Mouse (Mus musculus) embryonic facial prominence, embryonic 10.5 days (tissue): Measurements from ENCODE around the gene M1ap. TPM values are rescaled to one million over a fixed set of nuclear protein-coding genes. Genes with fewer than 3 reads are reported as not detected.

Experiments used
- DNase-seq: peaks from one replicate; pipeline ENCODE4 v3.0.0-alpha.2; 2017; ENCODE audit warnings: low spot score
- H3K27ac ChIP-seq: fragments of 300-500 bp; sonication (generic); replicated peaks from 2 replicates; pipeline ENCODE4 v1.5.1; 2016; ENCODE audit warnings: mild to moderate bottlenecking
- H3K27me3 ChIP-seq: fragments of 300-500 bp; sonication (generic); replicated peaks from 2 replicates; pipeline ENCODE4 v1.6.1; 2016; ENCODE audit warnings: low read depth, mild to moderate bottlenecking; ENCODE audit not compliant: poor library complexity, severe bottlenecking
- H3K36me3 ChIP-seq: fragments of 300-500 bp; sonication (generic); replicated peaks from 2 replicates; pipeline ENCODE4 v1.6.1; 2016; ENCODE audit warnings: mild to moderate bottlenecking, moderate library complexity
- H3K4me1 ChIP-seq: fragments of 300-500 bp; sonication (generic); 2 replicates; pipeline ENCODE4 v1.6.1; 2016
- H3K4me3 ChIP-seq: fragments of 300-500 bp; sonication (generic); 2 replicates; pipeline ENCODE4 v1.5.1; 2016; ENCODE audit warnings: mild to moderate bottlenecking, moderate library complexity
- H3K9me3 ChIP-seq: fragments of 300-500 bp; sonication (generic); 2 replicates; pipeline ENCODE4 v1.6.1; 2016; ENCODE audit warnings: mild to moderate bottlenecking
- WGBS: fragments of 180-500 bp; shearing (Covaris S2); methylation state at CpG from one replicate; pipeline ENCODE4 v1.1.7; 2016; 5-methylcytosine and 5-hydroxymethylcytosine counted together
- polyA plus RNA-seq: library from polyadenylated mRNA; unstranded; fragments of >200 nt; fragmentation: Nextera tagmentation; extraction: Ambion mirVana; gene quantifications from 2 replicates; pipeline ENCODE4 v1.2.1, GENCODE M21; 2016

M1ap gene
- polyA plus RNA-seq, 1 experiment from 2014 or later, result 0.56 TPM

GRCm38 (mm10) chr6:83003082-83003481 is 56.4 kb downstream of the M1ap start:
- Histone ChIP-seq H3K27ac (no peak overlapping the region), H3K4me3 (no peak overlapping the region), H3K9me3 (no peaks in the 10 kb centered on the region), H3K27me3 (peaks cover 16% of the 10 kb centered on the region; the same call in 1 of the 2 replicates), H3K4me1 (peaks cover 13% of the 10 kb centered on the region), H3K36me3 (no peaks in the 10 kb centered on the region)
- no peak for DNase-seq
- WGBS, result 91% methylated on average over 1 of the region's 1 CpGs

- no peak for DNase-seq
- Histone ChIP-seq H3K27me3 (peaks cover 15% of the 10 kb centered on the region; the same call in 1 of the 2 replicates), H3K36me3 (no peaks in the 10 kb centered on the region), H3K4me3 (no peak overlapping the region), H3K27ac (no peak overlapping the region), H3K4me1 (peaks cover 12% of the 10 kb centered on the region), H3K9me3 (no peaks in the 10 kb centered on the region)
- whole genome bisulfite sequencing, result 93% methylated on average over 5 of the region's 5 CpGs
Observed at GRCm38 (mm10) chr6:83003850-83004249, 57.1 kb downstream of the M1ap start.

- Histone ChIP-seq H3K4me1 (peaks cover 12% of the 10 kb centered on the region), H3K9me3 (no peaks in the 10 kb centered on the region), H3K27ac (no peak overlapping the region), H3K27me3 (peaks cover 11% of the 10 kb centered on the region; the same call in 1 of the 2 replicates), H3K36me3 (no peaks in the 10 kb centered on the region), H3K4me3 (no peak overlapping the region)
- 71% methylated on average over 2 of the region's 2 CpGs for WGBS
- DNase-seq, result no peak
Observed at GRCm38 (mm10) chr6:83004309-83004708, 57.6 kb downstream of the M1ap start.

GRCm38 (mm10) chr6:83004872-83005271 is 58.2 kb downstream of the M1ap start:
- Histone ChIP-seq H3K4me1 (peaks cover 14% of the 10 kb centered on the region), H3K27ac (peak overlapping the region; percentile 59; the same call in 1 of the 2 replicates), H3K9me3 (no peaks in the 10 kb centered on the region), H3K4me3 (no peak overlapping the region), H3K36me3 (no peaks in the 10 kb centered on the region), H3K27me3 (peaks cover 5% of the 10 kb centered on the region; the same call in 1 of the 2 replicates)
- WGBS, result 60% methylated on average over 7 of the region's 7 CpGs
- peak; percentile 21 for DNase-seq

GRCm38 (mm10) chr6:83005444-83006011 is 58.8 kb downstream of the M1ap start:
- no peak for DNase-seq
- Histone ChIP-seq H3K27ac (peak overlapping the region; percentile 59), H3K27me3 (no peaks in the 10 kb centered on the region), H3K4me1 (peaks cover 20% of the 10 kb centered on the region), H3K4me3 (no peak overlapping the region), H3K9me3 (no peaks in the 10 kb centered on the region), H3K36me3 (no peaks in the 10 kb centered on the region)
- WGBS, result 83% methylated on average over 10 of the region's 10 CpGs

- Histone ChIP-seq H3K4me1 (peaks cover 21% of the 10 kb centered on the region), H3K9me3 (no peaks in the 10 kb centered on the region), H3K27ac (no peak overlapping the region), H3K36me3 (no peaks in the 10 kb centered on the region), H3K27me3 (no peaks in the 10 kb centered on the region), H3K4me3 (no peak overlapping the region)
- no peak for DNase-seq
- 90% methylated on average over 6 of the region's 6 CpGs for WGBS
Observed at GRCm38 (mm10) chr6:83006114-83006513, 59.4 kb downstream of the M1ap start.

- Histone ChIP-seq H3K27ac (no peak overlapping the region), H3K4me3 (no peak overlapping the region), H3K9me3 (no peaks in the 10 kb centered on the region), H3K4me1 (peaks cover 29% of the 10 kb centered on the region), H3K36me3 (no peaks in the 10 kb centered on the region), H3K27me3 (no peaks in the 10 kb centered on the region)
- no peak for DNase-seq
- 65% methylated on average over 3 of the region's 3 CpGs for WGBS
Observed at GRCm38 (mm10) chr6:83008659-83009058, 62.0 kb downstream of the M1ap start.

- DNase-seq, result no peak
- 68% methylated on average over 7 of the region's 7 CpGs for WGBS
- H3K36me3 ChIP-seq, result no peaks in the 10 kb centered on the region
- no peaks in the 10 kb centered on the region for H3K9me3 ChIP-seq
- no peak overlapping the region for H3K4me3 ChIP-seq
- H3K4me1 ChIP-seq, result peaks cover 22% of the 10 kb centered on the region
- H3K27ac ChIP-seq, result no peak overlapping the region
- no peaks in the 10 kb centered on the region for H3K27me3 ChIP-seq
Observed at GRCm38 (mm10) chr6:83010010-83010409, 63.3 kb downstream of the M1ap start.

- Histone ChIP-seq H3K4me3 (no peak overlapping the region), H3K27ac (no peak overlapping the region), H3K9me3 (no peaks in the 10 kb centered on the region), H3K4me1 (peaks cover 17% of the 10 kb centered on the region; the same call in 1 of the 2 replicates), H3K36me3 (no peaks in the 10 kb centered on the region), H3K27me3 (no peaks in the 10 kb centered on the region)
- no peak for DNase-seq
- 85% methylated on average over 7 of the region's 7 CpGs for WGBS
Observed at GRCm38 (mm10) chr6:83011255-83011654, 64.6 kb downstream of the M1ap start.

- Histone ChIP-seq H3K27ac (no peak overlapping the region), H3K4me1 (peaks cover 17% of the 10 kb centered on the region; the same call in 1 of the 2 replicates), H3K36me3 (no peaks in the 10 kb centered on the region), H3K4me3 (no peak overlapping the region), H3K27me3 (no peaks in the 10 kb centered on the region), H3K9me3 (no peaks in the 10 kb centered on the region)
- 82% methylated on average over 6 of the region's 6 CpGs for WGBS
- no peak for DNase-seq
Observed at GRCm38 (mm10) chr6:83011756-83012155, 65.1 kb downstream of the M1ap start.

- H3K27ac ChIP-seq, result no peak overlapping the region
- 85% methylated on average over 5 of the region's 5 CpGs for WGBS
- DNase-seq, result no peak
- H3K27me3 ChIP-seq, result no peaks in the 10 kb centered on the region
- H3K4me3 ChIP-seq, result no peak overlapping the region
- peaks cover 17% of the 10 kb centered on the region; the same call in 1 of the 2 replicates for H3K4me1 ChIP-seq
- no peaks in the 10 kb centered on the region for H3K36me3 ChIP-seq
- H3K9me3 ChIP-seq, result 0 out of 2 replicates have a peak, but pooled peaks cover 1% of the 10 kb centered on the region
Observed at GRCm38 (mm10) chr6:83013444-83013843, 66.7 kb downstream of the M1ap start.

GRCm38 (mm10) chr6:83014482-83015466 is 68.1 kb downstream of the M1ap start:
- H3K9me3 ChIP-seq, result 0 out of 2 replicates have a peak, but pooled peaks cover 2% of the 10 kb centered on the region
- no peak for DNase-seq
- H3K4me3 ChIP-seq, result no peak overlapping the region
- peaks cover 16% of the 10 kb centered on the region; the same call in 1 of the 2 replicates for H3K4me1 ChIP-seq
- no peaks in the 10 kb centered on the region for H3K36me3 ChIP-seq
- H3K27me3 ChIP-seq, result no peaks in the 10 kb centered on the region
- WGBS, result 76% methylated on average over 12 of the region's 12 CpGs
- H3K27ac ChIP-seq, result no peak overlapping the region
